Mouse (Mus musculus) small intestine, adult 2 months (tissue): ENCODE data around the gene Arl15.

Source experiments
- CTCF ChIP-seq: fragments of 200-500 bp; IDR thresholded peaks from 2 replicates; pipeline ENCODE4 v1.5.1; 2012; ENCODE audit warnings: low read depth, mild to moderate bottlenecking, control low read depth, inconsistent platforms, low read length, moderate library complexity, mixed read lengths; ENCODE audit not compliant: insufficient replicate concordance, insufficient read length; ENCODE audit errors: extremely low read depth
- POLR2A ChIP-seq: fragments of 200-500 bp; IDR thresholded peaks from 2 replicates; pipeline ENCODE4 v1.6.1; 2012; ENCODE audit warnings: low read depth, mild to moderate bottlenecking, control low read depth, inconsistent platforms, low read length, moderate library complexity

DNA sequence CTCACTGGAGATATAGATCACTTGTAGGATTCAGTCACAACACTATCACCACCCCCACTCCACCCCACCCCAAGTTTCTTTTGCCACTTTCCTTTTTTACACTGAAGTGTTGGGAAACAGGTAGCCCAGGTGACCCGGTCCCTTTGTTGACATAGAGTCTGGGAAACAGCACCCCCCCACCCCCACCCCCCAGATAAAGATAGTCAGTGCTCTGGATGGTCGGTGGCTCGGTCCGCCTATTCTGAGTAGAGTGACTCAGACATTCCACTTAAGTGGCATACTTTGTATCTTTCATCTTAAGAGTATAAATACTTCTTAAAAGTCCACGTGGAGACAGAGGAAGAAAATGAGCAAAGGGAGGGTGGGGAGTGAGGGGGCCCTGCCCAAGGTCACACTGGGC, 292.0 kb downstream of the Arl15 start:
- no peak for TF ChIP-seq CTCF
- no peak for TF ChIP-seq POLR2A
